Mouse (Mus musculus) hindbrain, embryonic 10.5 days (tissue): ENCODE results near the gene Phb2. TPM values are rescaled to one million over a fixed set of nuclear protein-coding genes. Genes with fewer than 3 reads are reported as not detected.
"Not testable (repeated sequence)": the region's sequence is repeated elsewhere in the genome, so short reads cannot be mapped to it uniquely, and the experiment has no call there.

ENCODE experiments used
- DNase-seq: peaks from one replicate; pipeline ENCODE4 v3.0.0-alpha.2; 2017; ENCODE audit warnings: low spot score
- H3K27ac ChIP-seq: fragments of 300-500 bp; sonication (generic); 2 replicates; pipeline ENCODE4 v1.5.1; 2016; ENCODE audit warnings: mild to moderate bottlenecking, moderate library complexity
- H3K27me3 ChIP-seq: fragments of 300-500 bp; sonication (generic); 2 replicates; pipeline ENCODE4 v1.6.1; 2016; ENCODE audit warnings: mild to moderate bottlenecking; ENCODE audit not compliant: poor library complexity, insufficient read depth, severe bottlenecking
- H3K36me3 ChIP-seq: fragments of 300-500 bp; sonication (generic); 2 replicates; pipeline ENCODE4 v1.6.1; 2016; ENCODE audit warnings: mild to moderate bottlenecking, moderate library complexity
- H3K4me1 ChIP-seq: fragments of 300-500 bp; sonication (generic); replicated peaks from 2 replicates; pipeline ENCODE4 v1.6.1; 2016; ENCODE audit warnings: mild to moderate bottlenecking
- H3K4me3 ChIP-seq: fragments of 300-500 bp; sonication (generic); 2 replicates; pipeline ENCODE4 v1.5.1; 2016; ENCODE audit warnings: mild to moderate bottlenecking, moderate library complexity
- H3K9me3 ChIP-seq: fragments of 300-500 bp; sonication (generic); 2 replicates; pipeline ENCODE4 v1.6.1; 2016; ENCODE audit warnings: mild to moderate bottlenecking, moderate library complexity
- WGBS: fragments of 180-500 bp; shearing (Covaris S2); methylation state at CpG from one replicate; pipeline ENCODE4 v1.1.7; 2016; 5-methylcytosine and 5-hydroxymethylcytosine counted together
- polyA plus RNA-seq: library from polyadenylated mRNA; unstranded; fragments of >200 nt; fragmentation: Nextera tagmentation; extraction: Ambion mirVana; gene quantifications from 2 replicates; pipeline ENCODE4 v1.2.1, GENCODE M21; 2016

Phb2 gene
- polyA plus RNA-seq, 1 experiment from 2014 or later, result 410 TPM

- Histone ChIP-seq H3K27me3 (no peaks in the 10 kb centered on the region), H3K4me3 (no peak overlapping the region), H3K4me1 (no peaks in the 10 kb centered on the region), H3K36me3 (peaks cover 9% of the 10 kb centered on the region), H3K9me3 (no peaks in the 10 kb centered on the region), H3K27ac (no peak overlapping the region)
- 93% methylated on average over 7 of the region's 7 CpGs for whole genome bisulfite sequencing
- no peak for DNase-seq
These were observed 33.4 kb upstream of the Phb2 start for GRCm38 (mm10) chr6:124678769-124679168.

- H3K27ac ChIP-seq, result no peak overlapping the region
- DNase-seq, result no peak
- no peak overlapping the region for H3K4me3 ChIP-seq
- H3K27me3 ChIP-seq, result no peaks in the 10 kb centered on the region
- H3K36me3 ChIP-seq, result peaks cover 4% of the 10 kb centered on the region
- 93% methylated on average over 3 of the region's 3 CpGs for WGBS
- no peaks in the 10 kb centered on the region for H3K9me3 ChIP-seq
- H3K4me1 ChIP-seq, result no peaks in the 10 kb centered on the region
These were observed 32.6 kb upstream of the Phb2 start for GRCm38 (mm10) chr6:124679486-124679885.

- not testable (repeated sequence) for H3K36me3 ChIP-seq, H3K4me1 ChIP-seq, H3K9me3 ChIP-seq, H3K4me3 ChIP-seq, DNase-seq, H3K27me3 ChIP-seq, H3K27ac ChIP-seq
- 76% methylated on average over 6 of the region's 6 CpGs for WGBS
These were observed 29.8 kb upstream of the Phb2 start for GRCm38 (mm10) chr6:124682291-124682690.

- H3K27ac ChIP-seq, result no peak overlapping the region
- no peak for DNase-seq
- H3K27me3 ChIP-seq, result no peaks in the 10 kb centered on the region
- WGBS, result 92% methylated on average over 14 of the region's 14 CpGs
- H3K36me3 ChIP-seq, result no peaks in the 10 kb centered on the region
- H3K9me3 ChIP-seq, result no peaks in the 10 kb centered on the region
- H3K4me1 ChIP-seq, result no peaks in the 10 kb centered on the region
- no peak overlapping the region for H3K4me3 ChIP-seq
These were observed 28.3 kb upstream of the Phb2 start for GRCm38 (mm10) chr6:124683591-124684417.

- WGBS, result 90% methylated on average over 12 of the region's 12 CpGs
- H3K4me1 ChIP-seq, result no peaks in the 10 kb centered on the region
- no peaks in the 10 kb centered on the region for H3K36me3 ChIP-seq
- DNase-seq, result no peak
- no peak overlapping the region for H3K27ac ChIP-seq
- no peaks in the 10 kb centered on the region for H3K27me3 ChIP-seq
- H3K4me3 ChIP-seq, result no peak overlapping the region
- no peaks in the 10 kb centered on the region for H3K9me3 ChIP-seq
These were observed 26.3 kb upstream of the Phb2 start for GRCm38 (mm10) chr6:124685606-124686386.

- not testable (repeated sequence) for H3K36me3 ChIP-seq, H3K27ac ChIP-seq, H3K4me1 ChIP-seq, H3K27me3 ChIP-seq, H3K4me3 ChIP-seq, DNase-seq, H3K9me3 ChIP-seq
- WGBS, result 74% methylated on average over 1 of the region's 1 CpGs
These were observed 25.5 kb upstream of the Phb2 start for GRCm38 (mm10) chr6:124686644-124687043.

- Histone ChIP-seq H3K9me3 (no peaks in the 10 kb centered on the region), H3K27ac (no peak overlapping the region), H3K4me3 (no peak overlapping the region), H3K27me3 (no peaks in the 10 kb centered on the region), H3K4me1 (no peaks in the 10 kb centered on the region), H3K36me3 (no peaks in the 10 kb centered on the region)
- DNase-seq, result no peak
- 90% methylated on average over 8 of the region's 8 CpGs for WGBS
These were observed 23.9 kb upstream of the Phb2 start for GRCm38 (mm10) chr6:124688151-124688758.

- 93% methylated on average over 3 of the region's 3 CpGs for WGBS
- no peaks in the 10 kb centered on the region for H3K27me3 ChIP-seq
These were observed 23.1 kb upstream of the Phb2 start for GRCm38 (mm10) chr6:124689011-124689410.

GRCm38 (mm10) chr6:124690517-124690916 is 21.6 kb upstream of the Phb2 start:
- DNase-seq, result no peak
- H3K4me3 ChIP-seq, result no peak overlapping the region
- H3K36me3 ChIP-seq, result peaks cover under 1% of the 10 kb centered on the region; the same call in 1 of the 2 replicates
- H3K27me3 ChIP-seq, result no peaks in the 10 kb centered on the region
- no peak overlapping the region for H3K27ac ChIP-seq
- H3K9me3 ChIP-seq, result no peaks in the 10 kb centered on the region
- WGBS, result 96% methylated on average over 3 of the region's 3 CpGs
- H3K4me1 ChIP-seq, result peaks cover 10% of the 10 kb centered on the region

More at GRCm38 (mm10) chr6:124689011-124689410, 23.1 kb upstream of the Phb2 start:
- Histone ChIP-seq H3K27ac (no peak overlapping the region), H3K4me1 (peaks cover 2% of the 10 kb centered on the region), H3K9me3 (no peaks in the 10 kb centered on the region), H3K36me3 (no peaks in the 10 kb centered on the region), H3K4me3 (no peak overlapping the region)
- no peak for DNase-seq

- no peak overlapping the region for H3K27ac ChIP-seq
- 75% methylated on average over 15 of the region's 15 CpGs for WGBS
- no peak for DNase-seq
- H3K9me3 ChIP-seq, result no peaks in the 10 kb centered on the region
- no peak overlapping the region for H3K4me3 ChIP-seq
- no peaks in the 10 kb centered on the region for H3K27me3 ChIP-seq
- peaks cover 15% of the 10 kb centered on the region for H3K4me1 ChIP-seq
- peaks cover 10% of the 10 kb centered on the region for H3K36me3 ChIP-seq
These were observed 18.7 kb upstream of the Phb2 start for GRCm38 (mm10) chr6:124693243-124693981.

GRCm38 (mm10) chr6:124694166-124694955 is 17.8 kb upstream of the Phb2 start:
- WGBS, result 79% methylated on average over 15 of the region's 15 CpGs
- Histone ChIP-seq H3K4me1 (peaks cover 15% of the 10 kb centered on the region), H3K4me3 (no peak overlapping the region), H3K27me3 (no peaks in the 10 kb centered on the region), H3K27ac (no peak overlapping the region; the same call in 1 of the 2 replicates), H3K9me3 (no peaks in the 10 kb centered on the region), H3K36me3 (peaks cover 20% of the 10 kb centered on the region)
- no peak for DNase-seq
